Mouse (Mus musculus) layer of hippocampus, postnatal 25 days (tissue): ENCODE results near the gene Tmem25. TPM values are rescaled to one million over a fixed set of nuclear protein-coding genes. Genes with fewer than 3 reads are reported as not detected.
"Not testable (repeated sequence)": the region's sequence is repeated elsewhere in the genome, so short reads cannot be mapped to it uniquely, and the experiment has no call there.

Experiments used
- DNase-seq, 2 experiments: peaks; one replicate each; pipeline ENCODE4 v3.0.0; 2022; ENCODE audit warnings: mixed read lengths in 2 of 2, low spot score in 1 of 2; ENCODE audit errors: extremely low spot score in 1 of 2
- total RNA-seq, 2 experiments: library from RNA; stranded (reverse); gene quantifications; 2 replicates each; pipeline ENCODE4 v1.2.3; 2021

The Tmem25 gene
- total RNA-seq, 2 experiments from 2014 or later: 44.3 to 55.8 TPM

GRCm38 (mm10) chr9:44772750-44773651 lies 26.1 kb downstream of the Tmem25 start:
- peak; percentile 77 to 91 for DNase-seq

GRCm38 (mm10) chr9:44772392-44772749 lies 26.7 kb downstream of the Tmem25 start:
- DNase-seq: no peak

GRCm38 (mm10) chr9:44771376-44771775 lies 27.7 kb downstream of the Tmem25 start:
- no peak for DNase-seq

DNA sequence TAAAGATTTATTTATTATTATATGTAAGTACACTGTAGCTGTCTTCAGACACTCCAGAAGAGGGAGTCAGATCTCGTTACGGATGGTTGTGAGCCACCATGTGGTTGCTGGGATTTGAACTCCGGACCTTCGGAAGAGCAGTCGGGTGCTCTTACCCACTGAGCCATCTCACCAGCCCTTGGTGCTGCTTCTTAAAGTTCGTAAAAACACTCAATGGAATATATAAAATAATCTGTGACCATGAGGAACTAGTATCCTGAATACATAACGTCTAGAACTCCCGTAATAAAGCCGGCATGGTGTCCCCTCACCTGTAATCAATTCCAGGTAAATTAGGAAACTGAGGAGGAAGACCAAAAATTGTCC lies 31.1 kb downstream of the Tmem25 start:
- not testable (repeated sequence) for DNase-seq

GRCm38 (mm10) chr9:44767101-44768028 lies 31.7 kb downstream of the Tmem25 start, which contains the start of the genes Arcn1 and Ift46:
Gene Arcn1, minus strand, starts transcription at chr9:44767845.
Gene Ift46, plus strand, starts transcription at chr9:44767908.
- peak; percentile 69 to 84 for DNase-seq

DNA sequence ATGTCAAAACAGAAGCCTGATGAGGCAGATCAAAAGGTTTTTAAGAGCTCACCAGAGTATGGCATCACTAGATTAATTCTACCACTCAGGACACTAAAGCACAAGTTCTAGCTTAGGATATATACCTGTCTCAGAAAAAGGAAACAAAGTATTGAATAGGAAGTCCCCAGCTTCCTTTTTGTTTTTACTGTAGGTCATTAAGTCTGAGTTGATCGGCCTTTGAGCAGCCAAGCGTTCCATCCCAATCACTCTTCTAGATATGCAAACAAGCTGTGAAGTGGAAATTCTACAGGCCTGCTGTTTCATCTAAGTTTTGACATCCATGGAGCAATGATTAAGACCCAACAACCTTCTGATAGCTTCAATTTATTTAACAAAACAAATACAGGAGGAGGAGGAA lies 38.2 kb downstream of the Tmem25 start:
- no peak for DNase-seq

DNA sequence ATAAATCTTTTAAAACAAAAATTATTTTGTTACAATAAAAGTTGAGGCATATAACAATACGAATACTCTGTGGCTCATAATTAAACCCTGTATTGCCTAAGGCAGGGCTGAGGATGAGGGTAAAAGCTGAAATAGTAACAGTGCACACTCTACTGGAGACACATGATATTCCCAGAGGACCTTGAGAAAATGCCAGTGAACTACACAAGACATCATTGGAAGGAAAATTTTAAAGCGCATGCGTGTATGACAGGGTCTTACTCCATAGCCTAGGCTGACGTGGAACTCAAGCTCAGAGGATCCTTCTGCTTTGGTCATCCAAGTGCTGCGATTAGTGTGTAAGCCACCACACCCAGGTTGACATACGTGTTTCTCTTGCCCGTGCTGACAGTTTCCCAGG lies 50.6 kb downstream of the Tmem25 start:
- no peak for DNase-seq

DNA sequence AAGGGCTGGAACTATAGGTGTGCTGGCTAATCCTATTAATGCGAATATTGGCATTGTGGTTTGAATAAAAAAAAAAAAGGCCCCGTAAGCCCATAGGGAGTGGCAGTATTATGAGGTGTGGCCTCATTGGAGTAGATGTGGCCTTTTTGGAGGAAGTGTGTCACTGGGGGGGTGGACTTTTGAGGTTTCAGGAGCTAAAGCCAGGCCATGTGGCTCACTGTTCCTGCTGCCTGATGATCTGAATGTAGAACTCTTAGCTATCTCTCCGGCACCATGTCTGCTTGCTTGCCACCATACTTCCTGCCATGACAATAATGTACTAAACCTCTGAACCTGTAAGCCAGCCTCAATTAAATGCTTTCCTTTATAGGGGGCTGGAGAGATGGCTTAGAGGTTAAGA lies 51.8 kb downstream of the Tmem25 start:
- no peak for DNase-seq

GRCm38 (mm10) chr9:44746666-44747065 lies 52.4 kb downstream of the Tmem25 start:
- DNase-seq: no peak

DNA sequence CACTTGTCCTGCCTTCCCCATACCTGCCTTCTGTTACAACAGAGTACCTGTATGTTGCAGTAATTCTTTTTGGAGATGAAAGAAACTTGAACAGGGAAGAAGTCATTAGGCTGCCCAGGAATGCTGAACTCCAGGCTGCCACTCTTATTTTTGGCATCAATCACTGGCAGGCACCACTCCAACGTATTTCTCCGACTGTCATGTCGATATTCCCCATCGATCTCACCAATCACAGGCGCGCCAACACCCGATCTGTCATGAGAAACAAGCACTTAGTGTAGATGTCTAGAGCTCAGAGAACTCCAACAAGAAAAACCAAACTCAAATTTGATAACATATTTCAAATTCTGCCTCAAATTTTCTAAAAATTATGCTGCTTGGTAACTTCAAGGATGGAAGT lies 53.7 kb downstream of the Tmem25 start:
- no peak for DNase-seq

Other genes with a start within 250 kb of the Tmem25 start
- not detected for gene Cxcr5, start 237.4 kb downstream of the Tmem25 start, total RNA-seq
- gene Ddx6, start 194.4 kb downstream of the Tmem25 start, total RNA-seq: 100 to 1,000 TPM; 117 to 126 TPM
- not detected for gene Treh, start 126.1 kb downstream of the Tmem25 start, total RNA-seq
- 100 to 1,000 TPM in 1 of 2 experiments, 10 to 100 TPM in 1; 88.6 to 106 TPM for gene Phldb1, start 64.1 kb downstream of the Tmem25 start, total RNA-seq
- 100 to 1,000 TPM in 1 of 2 experiments, 10 to 100 TPM in 1; 97.3 to 102 TPM for gene Arcn1, start 31.5 kb downstream of the Tmem25 start, total RNA-seq
- gene Ift46, start 31.4 kb downstream of the Tmem25 start, total RNA-seq: 10 to 100 TPM; 75.1 to 75.8 TPM
- 1 to 10 TPM; 1.2 to 1.3 TPM for gene Ttc36, start 3.8 kb upstream of the Tmem25 start, total RNA-seq
- 10 to 100 TPM; 46.7 to 64.4 TPM for gene Kmt2a, start 82.0 kb upstream of the Tmem25 start, total RNA-seq
- 100 to 1,000 TPM; 300 to 376 TPM for gene Atp5l, start 121.4 kb upstream of the Tmem25 start, total RNA-seq
- 10 to 100 TPM; 76.0 to 81.7 TPM for gene Ube4a, start 166.3 kb upstream of the Tmem25 start, total RNA-seq
- gene Cd3g, start 181.1 kb upstream of the Tmem25 start, total RNA-seq: not detected
- not detected for gene Cd3d, start 182.5 kb upstream of the Tmem25 start, total RNA-seq
- gene Cd3e, start 210.3 kb upstream of the Tmem25 start, total RNA-seq: not detected
- under 1 TPM; 0.75 to 0.79 TPM for gene Mpzl2, start 240.5 kb upstream of the Tmem25 start, total RNA-seq